Mouse (Mus musculus) ES-E14 (cell line): ENCODE measurements around the gene Tk1. TPM values are rescaled to one million over a fixed set of nuclear protein-coding genes. Genes with fewer than 3 reads are reported as not detected.
A peak's percentile ranks its signal among the peaks of the same experiment; 100 is the strongest.

ENCODE experiments used
- DNase-seq: peaks from one replicate; pipeline ENCODE4 v3.0.0-alpha.2; 2013; ENCODE audit warnings: low read depth, low spot score
- H3K27ac ChIP-seq: 2 replicates; pipeline ENCODE4 v1.5.1; 2012; ENCODE audit warnings: low read depth, mild to moderate bottlenecking, low read length, moderate library complexity, mixed read lengths; ENCODE audit not compliant: poor library complexity, insufficient read depth, severe bottlenecking
- H3K36me3 ChIP-seq: 2 replicates; pipeline ENCODE4 v1.6.1; 2012; ENCODE audit warnings: mild to moderate bottlenecking, low read length, moderate library complexity, mixed read lengths; ENCODE audit not compliant: control insufficient read depth, poor library complexity, insufficient read depth, severe bottlenecking
- H3K4me1 ChIP-seq, 2 experiments: fragments of 150-350 bp in 1 of 2; sonication (generic) in 1 of 2; 2 replicates each; pipeline ENCODE4 v1.6.1; 2012; ENCODE audit warnings: low read length in 2 of 2, mild to moderate bottlenecking in 1 of 2, mixed read lengths in 1 of 2; ENCODE audit not compliant: control insufficient read depth in 2 of 2, insufficient read depth in 2 of 2, poor library complexity in 1 of 2
- H3K4me3 ChIP-seq, 2 experiments: fragments of 150-350 bp in 1 of 2; sonication (generic) in 1 of 2; 2 replicates each; pipeline ENCODE4 v1.5.1; 2012; ENCODE audit warnings: low read length in 2 of 2, low read depth in 1 of 2, mild to moderate bottlenecking in 1 of 2, mixed read lengths in 1 of 2; ENCODE audit not compliant: insufficient read depth in 1 of 2, poor library complexity in 1 of 2, severe bottlenecking in 1 of 2
- H3K9ac ChIP-seq: 2 replicates; pipeline ENCODE4 v1.6.1; 2012; ENCODE audit warnings: low read depth, mild to moderate bottlenecking, low read length, mixed read lengths; ENCODE audit not compliant: poor library complexity, insufficient read depth, severe bottlenecking
- H3K9me3 ChIP-seq: fragments of 150-350 bp; sonication (generic); 2 replicates; pipeline ENCODE4 v1.6.1; 2012; ENCODE audit warnings: low read depth, mild to moderate bottlenecking, low read length; ENCODE audit not compliant: control insufficient read depth, insufficient read depth
- CHD2 ChIP-seq: IDR thresholded peaks from 2 replicates; pipeline ENCODE4 v1.6.1; 2014; ENCODE audit warnings: mild to moderate bottlenecking, low read depth, low read length, inconsistent platforms
- HCFC1 ChIP-seq: IDR thresholded peaks from 2 replicates; pipeline ENCODE4 v1.6.1; 2012; ENCODE audit warnings: low read length, inconsistent platforms, borderline replicate concordance; ENCODE audit not compliant: insufficient read depth
- MAFK ChIP-seq: IDR thresholded peaks from 2 replicates; pipeline ENCODE4 v1.6.1; 2014; ENCODE audit warnings: mild to moderate bottlenecking, low read depth, low read length, inconsistent platforms; ENCODE audit not compliant: insufficient read depth
- ZC3H11A ChIP-seq: IDR thresholded peaks from 2 replicates; pipeline ENCODE4 v1.6.1; 2012; ENCODE audit warnings: low read depth, mild to moderate bottlenecking, inconsistent platforms, low read length, borderline replicate concordance
- ZNF384 ChIP-seq: IDR thresholded peaks from 2 replicates; pipeline ENCODE4 v1.6.1; 2012; ENCODE audit warnings: low read depth, low read length, inconsistent platforms
- in situ Hi-C, 2 experiments: fragments of 600-800 bp; cut with MboI; formaldehyde crosslinking; loops; one replicate each; pipeline ENCODE4 v1.15.1; 2025; ENCODE audit warnings: low sequenced_read_pairs in 2 of 2, inconsistent platforms in 1 of 2; ENCODE audit not compliant: unreplicated experiment in 2 of 2
- total RNA-seq: library from RNA; depleted of rRNA; stranded (reverse); fragments of 300-350 nt; gene quantifications from 2 replicates; pipeline ENCODE4 v1.2.3, GENCODE M21; 2012

The Tk1 gene
- total RNA-seq, 1 experiment = 89.3 TPM

DNA sequence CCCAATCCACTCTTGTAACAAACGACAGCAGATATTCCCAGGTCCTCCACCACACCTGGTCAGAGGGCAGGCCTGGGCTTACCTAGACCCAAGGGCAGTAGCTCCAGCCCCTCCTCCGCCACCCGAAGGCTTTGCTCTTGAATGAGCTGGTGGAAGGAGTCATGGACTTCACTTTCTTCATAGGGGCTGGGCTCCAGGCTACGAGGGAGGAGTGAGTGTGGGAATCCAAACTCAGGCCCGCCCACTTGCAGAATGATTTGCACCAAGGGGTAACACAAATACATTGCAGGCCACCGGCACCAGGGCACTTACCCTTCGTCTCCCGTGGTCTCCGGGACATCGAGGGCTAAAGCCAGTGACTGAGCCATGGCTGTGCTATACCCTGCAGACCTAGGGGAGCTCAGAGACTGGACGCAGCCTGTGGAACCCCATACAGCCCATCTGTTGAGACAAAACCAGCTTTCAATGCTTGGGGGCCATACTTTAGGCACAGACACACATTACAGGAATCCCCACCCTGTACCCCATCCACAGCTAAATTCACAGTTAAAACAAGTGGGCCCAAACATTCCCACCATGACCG is 47.0 kb downstream of the Tk1 start:
- in situ Hi-C loops = no loop called here
- H3K9me3 ChIP-seq = no peaks in the 10 kb centered on the region
- peak overlapping the region; percentile 35; the same call in 1 of the 2 replicates for H3K9ac ChIP-seq
- no peak for TF ChIP-seq MAFK
- no peak for TF ChIP-seq CHD2
- TF ChIP-seq ZNF384 = no peak
- no peak for TF ChIP-seq ZC3H11A
- no peak for TF ChIP-seq HCFC1
- H3K27ac ChIP-seq = no peak overlapping the region
- no peak for DNase-seq
- peaks cover 5 to 29% of the 10 kb centered on the region in 2 experiments; a peak in 3 of 4 replicates for H3K4me1 ChIP-seq
- peaks cover 29% of the 10 kb centered on the region for H3K36me3 ChIP-seq
- H3K4me3 ChIP-seq = peak overlapping the region; percentile 73 to 78

DNA sequence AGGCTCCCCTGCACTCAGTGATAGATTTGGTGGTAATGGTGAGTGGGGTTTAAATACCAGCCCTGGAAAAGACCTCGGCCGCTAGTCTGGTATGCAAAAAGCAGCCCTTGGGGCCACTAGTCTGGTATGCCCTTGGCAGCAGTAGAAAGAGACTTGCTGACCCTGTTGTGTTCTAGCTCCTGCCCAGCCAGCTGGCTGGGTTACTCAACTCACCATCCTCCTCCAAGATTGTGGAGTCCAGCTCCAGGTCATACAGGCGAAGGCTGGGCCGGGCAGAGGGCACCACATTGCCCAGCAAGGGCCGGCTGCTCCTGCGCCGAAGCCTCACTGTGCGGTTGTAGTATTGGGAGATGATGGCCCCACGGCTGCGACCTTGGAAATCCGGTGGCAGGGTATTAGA is 47.9 kb downstream of the Tk1 start:
- no peak for DNase-seq
- H3K9ac ChIP-seq = no peak overlapping the region
- peaks cover 30% of the 10 kb centered on the region for H3K36me3 ChIP-seq
- peaks cover 4 to 22% of the 10 kb centered on the region in 2 experiments; a peak in 3 of 4 replicates for H3K4me1 ChIP-seq
- no peaks in the 10 kb centered on the region for H3K9me3 ChIP-seq
- H3K27ac ChIP-seq = no peak overlapping the region
- no peak for TF ChIP-seq ZNF384
- no peak for TF ChIP-seq ZC3H11A
- no peak for TF ChIP-seq CHD2
- no peak for TF ChIP-seq HCFC1
- TF ChIP-seq MAFK = no peak
- in situ Hi-C loops = no loop called here
- no peak overlapping the region for H3K4me3 ChIP-seq

DNA sequence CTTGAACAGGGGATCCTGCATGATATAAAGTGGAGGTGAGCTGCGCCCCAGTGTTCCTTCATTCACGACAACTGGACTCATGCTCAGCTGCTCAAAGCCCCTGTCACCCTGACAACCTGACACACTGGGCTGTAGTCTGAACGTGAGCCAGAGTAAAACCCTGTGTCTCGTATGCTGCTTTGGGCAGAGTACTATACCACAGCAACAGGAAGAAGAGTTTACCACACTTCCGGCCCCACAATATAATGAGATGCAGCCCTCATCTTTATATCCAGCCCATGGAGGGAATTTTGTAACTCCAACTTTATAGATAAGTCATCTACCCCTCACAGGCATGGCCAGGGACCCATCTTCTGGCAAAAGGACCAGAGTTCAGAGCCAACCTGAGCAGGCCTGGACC is 48.8 kb downstream of the Tk1 start:
- no peak for TF ChIP-seq ZNF384
- TF ChIP-seq HCFC1 = no peak
- no peak for TF ChIP-seq CHD2
- no peak for TF ChIP-seq ZC3H11A
- no peak for TF ChIP-seq MAFK
- no peak overlapping the region for H3K9ac ChIP-seq
- in situ Hi-C loops = no loop called here
- H3K27ac ChIP-seq = no peak overlapping the region
- no peak overlapping the region for H3K4me3 ChIP-seq
- peaks cover 2 to 18% of the 10 kb centered on the region in 2 experiments; a peak in 2 of 4 replicates for H3K4me1 ChIP-seq
- no peak for DNase-seq
- H3K36me3 ChIP-seq = peaks cover 30% of the 10 kb centered on the region
- no peaks in the 10 kb centered on the region for H3K9me3 ChIP-seq

GRCm38 (mm10) chr11:117776085-117776792 is 49.7 kb downstream of the Tk1 start:
- Histone ChIP-seq H3K9me3 (no peaks in the 10 kb centered on the region), H3K36me3 (peaks cover 36% of the 10 kb centered on the region), H3K9ac (no peak overlapping the region), H3K4me1 (peaks cover 2 to 11% of the 10 kb centered on the region in 2 experiments; a peak in 2 of 4 replicates), H3K27ac (no peak overlapping the region), H3K4me3 (no peak overlapping the region)
- no peak for DNase-seq
- in situ Hi-C loops = no loop called here
- no peak for TF ChIP-seq MAFK
- no peak for TF ChIP-seq ZNF384
- TF ChIP-seq HCFC1 = no peak
- no peak for TF ChIP-seq ZC3H11A
